Mouse (Mus musculus) heart, adult 2 months (tissue): ENCODE measurements around the gene Slc22a12.

ENCODE experiments used
- CTCF ChIP-seq: fragments of 200-600 bp; IDR thresholded peaks from 2 replicates; pipeline ENCODE4 v1.8.1; 2022; ENCODE audit warnings: antibody characterized with exemption, mild to moderate bottlenecking, moderate library complexity
- EP300 ChIP-seq: fragments of 200-500 bp; IDR thresholded peaks from 2 replicates; pipeline ENCODE4 v1.6.1; 2011; ENCODE audit warnings: low read depth, low read length, control low read depth; ENCODE audit not compliant: insufficient read depth
- POLR2A ChIP-seq: fragments of 200-500 bp; IDR thresholded peaks from 2 replicates; pipeline ENCODE4 v1.6.1; 2011; ENCODE audit warnings: mild to moderate bottlenecking, low read depth, low read length, control low read depth; ENCODE audit not compliant: insufficient read depth

GRCm38 (mm10) chr19:6553174-6553573, 10.3 kb upstream of the Slc22a12 start:
- TF ChIP-seq EP300 (no peak), CTCF (no peak), POLR2A (no peak)
